Mouse (Mus musculus): ENCODE measurements around the gene Hspa4l.

The Hspa4l gene

DNA sequence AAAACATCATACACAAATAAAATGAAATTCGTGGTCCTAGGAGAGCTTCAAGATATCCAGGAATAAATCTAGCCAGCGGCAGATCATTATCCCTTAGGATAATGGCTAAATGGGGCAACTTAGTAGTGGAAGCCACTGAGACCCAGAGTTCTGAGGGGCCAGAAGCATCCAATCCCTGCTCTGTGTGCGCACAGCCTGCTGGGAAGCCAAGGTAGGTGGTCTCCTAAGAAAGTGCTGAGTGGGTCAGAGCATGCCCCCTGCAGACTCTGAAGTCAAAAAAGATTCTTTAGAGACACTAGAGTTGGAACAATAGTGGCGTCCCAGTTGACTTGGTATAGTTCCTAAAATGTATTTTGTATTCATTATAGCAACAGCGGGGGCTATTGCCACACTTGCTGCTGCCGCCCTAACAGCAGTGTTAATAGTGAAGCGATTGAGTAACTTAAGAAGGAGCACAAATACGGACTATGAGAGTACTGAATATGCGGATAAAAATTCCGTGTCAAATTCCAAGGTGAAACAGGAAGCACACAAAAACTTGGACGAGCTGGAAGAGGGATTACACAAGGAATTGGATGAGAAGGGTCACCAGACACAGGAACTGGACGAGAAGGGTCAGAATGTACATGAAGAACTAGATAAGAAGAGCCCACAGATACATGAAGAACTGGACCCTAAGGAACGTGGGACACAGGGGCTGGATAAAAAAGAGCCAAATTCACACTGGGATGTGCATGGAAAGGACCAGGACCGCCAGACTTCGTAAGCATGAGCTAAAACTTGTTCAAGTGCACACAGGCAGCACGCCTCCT lies at the start of gene Hspa4l:
Hspa4l (plus strand) TSS at position 472 of the 812 bp plus-strand sequence.
- DNase-seq (ENCODE audit: low spot score) = no peak

DNA sequence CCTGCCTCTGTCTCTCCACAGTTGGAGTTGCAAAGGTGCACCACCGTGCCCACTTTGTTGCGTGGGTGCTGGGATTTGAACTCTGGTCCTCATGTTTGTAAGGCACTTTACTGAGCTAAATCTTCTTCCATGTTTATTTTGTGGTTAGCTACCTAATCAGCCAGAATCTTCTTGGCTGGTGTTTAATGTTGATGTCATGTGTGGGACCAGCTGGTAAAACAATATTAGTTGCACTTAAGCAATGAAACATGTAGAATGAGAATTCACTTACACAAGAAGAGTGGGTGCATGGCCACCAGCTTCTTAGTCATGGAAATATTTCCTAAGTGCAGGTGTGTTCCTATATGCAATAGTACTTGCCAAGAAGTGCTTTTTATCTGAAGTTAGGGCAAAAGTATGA lies 49.1 kb upstream of the Hspa4l start:
- DNase-seq (ENCODE audit: low spot score) = no peak

DNA sequence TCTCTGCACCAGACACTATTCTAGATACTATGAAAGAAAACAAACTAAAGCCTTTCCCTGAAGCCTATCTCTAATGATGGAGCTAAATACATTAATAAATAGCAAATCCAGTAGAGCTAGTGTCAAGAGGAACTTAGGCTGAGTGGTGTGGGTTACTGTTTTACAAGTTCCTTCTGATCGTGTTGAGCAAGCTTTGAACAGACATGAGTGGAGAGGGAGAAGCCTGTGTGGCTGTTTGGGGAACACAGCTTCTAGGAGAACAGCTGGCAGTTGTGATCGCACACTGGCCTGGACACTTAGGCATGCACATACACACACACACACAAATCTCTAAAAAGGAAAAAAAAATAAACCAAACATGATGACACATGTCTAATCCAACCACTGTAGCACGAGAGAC lies 45.5 kb upstream of the Hspa4l start:
- DNase-seq (ENCODE audit: low spot score) = no peak

DNA sequence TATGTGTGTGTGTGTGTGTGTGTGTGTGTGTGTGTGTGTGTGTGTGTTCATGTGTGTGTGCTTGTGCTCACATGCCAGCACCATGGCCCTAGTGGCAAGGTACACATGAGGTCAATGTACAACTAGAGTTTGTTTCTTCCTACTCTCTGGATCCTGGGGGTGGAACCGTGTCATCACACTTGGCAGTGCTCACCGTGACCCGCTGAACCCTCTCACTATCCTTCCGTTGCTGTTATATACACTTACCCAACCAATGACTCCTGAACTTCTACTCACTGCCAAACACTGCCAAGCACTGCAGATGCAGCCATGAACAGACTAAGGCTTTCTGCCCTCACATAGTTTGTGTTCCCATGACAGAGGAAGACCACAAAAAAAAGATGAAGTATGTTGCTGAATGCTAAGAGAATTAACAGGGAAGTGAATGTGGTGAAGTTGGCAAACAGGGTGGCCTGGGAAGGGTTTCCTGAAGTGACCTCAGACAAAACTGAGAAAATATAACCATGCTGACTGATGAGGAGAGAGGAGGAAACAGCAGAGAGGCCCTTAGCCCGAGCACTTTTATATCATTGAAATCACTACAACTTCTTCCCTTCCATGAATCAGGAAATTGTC lies 39.4 kb upstream of the Hspa4l start:
- DNase-seq (ENCODE audit: low spot score) = no peak

DNA sequence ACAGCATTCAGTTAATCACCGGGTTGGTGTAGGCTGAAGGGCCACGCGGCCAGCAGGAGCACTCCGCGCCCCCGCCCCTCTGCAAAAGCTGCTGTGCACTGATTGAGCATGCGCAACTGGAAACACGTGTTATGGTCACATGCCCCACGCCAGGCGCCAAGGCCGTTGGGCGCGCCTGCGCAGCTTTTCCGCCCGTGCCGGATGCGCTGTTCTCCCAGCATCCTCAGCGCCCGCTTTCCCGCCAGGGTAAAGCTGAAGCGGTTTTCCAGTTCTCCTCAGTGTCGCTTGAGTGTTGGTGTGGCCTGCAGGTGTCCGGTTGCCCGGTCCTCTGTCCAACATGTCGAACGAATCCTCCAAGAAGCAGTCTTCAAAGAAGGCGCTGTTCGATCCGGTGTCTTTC lies 35.6 kb upstream of the Hspa4l start, which contains the start of gene Slc25a31:
Slc25a31 (plus strand) TSS at position 201 of the 400 bp plus-strand sequence.
- no peak for DNase-seq (ENCODE audit: low spot score)

DNA sequence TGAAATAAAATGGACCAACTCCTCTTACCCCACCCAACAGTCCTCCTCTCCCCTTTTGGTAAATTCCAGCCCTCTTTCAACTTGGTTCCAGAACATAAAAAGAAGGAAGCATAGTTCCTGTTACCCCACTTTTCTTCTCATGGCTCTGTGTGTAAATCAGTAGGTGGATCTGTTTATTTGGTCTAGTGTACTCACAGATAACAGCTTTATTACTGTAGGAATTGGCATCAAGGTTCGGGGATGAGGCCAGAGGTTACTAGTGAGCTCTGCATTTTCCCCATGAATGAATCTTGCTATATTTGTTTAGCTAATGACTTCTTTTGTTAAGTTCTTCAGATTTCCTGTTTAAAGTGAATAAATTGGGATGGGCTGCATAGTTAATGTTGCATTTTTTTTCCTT lies 28.2 kb upstream of the Hspa4l start:
- DNase-seq (ENCODE audit: low spot score) = no peak

DNA sequence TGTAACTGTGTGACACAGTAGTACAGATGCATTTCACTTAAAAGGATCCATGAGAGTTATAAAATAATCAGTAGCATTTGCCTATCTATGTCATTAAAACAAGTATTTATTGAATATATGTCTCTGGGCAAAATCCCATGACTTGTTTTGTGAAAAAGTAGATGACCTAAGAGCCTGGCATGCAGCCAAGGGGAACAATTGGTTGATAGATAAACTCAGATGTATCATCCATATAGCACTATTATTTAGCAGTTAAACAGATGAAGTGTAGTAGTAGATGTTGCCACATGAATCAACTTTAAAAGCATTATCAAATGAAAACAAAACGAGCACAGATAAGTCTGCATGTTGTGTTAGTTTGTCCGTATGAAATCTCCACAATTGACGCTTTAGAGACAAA lies 25.3 kb upstream of the Hspa4l start:
- DNase-seq (ENCODE audit: low spot score) = no peak

DNA sequence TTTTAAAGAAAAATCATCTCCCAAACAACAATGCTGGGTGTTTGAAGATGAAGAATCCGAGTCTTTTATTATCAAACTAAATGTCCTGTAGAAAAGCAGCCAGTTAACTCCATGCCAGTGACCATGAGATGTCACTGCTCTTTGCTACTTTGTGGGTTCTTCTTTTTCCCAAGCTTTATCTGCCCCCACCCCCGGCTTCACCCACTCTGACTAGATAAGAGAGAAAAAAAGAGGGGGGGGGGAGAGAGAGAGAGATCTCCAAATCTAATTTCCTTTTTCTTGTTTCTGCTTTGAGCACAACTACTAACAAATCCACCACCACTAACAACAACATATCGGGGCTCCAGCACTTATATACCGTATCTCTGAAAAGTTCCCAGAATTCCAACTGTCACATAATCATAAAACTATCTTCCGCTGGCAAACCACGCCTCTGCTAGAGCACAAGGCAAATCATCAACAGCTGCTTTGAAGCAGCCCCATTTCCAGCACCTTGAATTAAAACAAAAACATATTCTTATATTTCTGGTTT lies 5.8 kb upstream of the Hspa4l start:
- no peak for DNase-seq (ENCODE audit: low spot score)

DNA sequence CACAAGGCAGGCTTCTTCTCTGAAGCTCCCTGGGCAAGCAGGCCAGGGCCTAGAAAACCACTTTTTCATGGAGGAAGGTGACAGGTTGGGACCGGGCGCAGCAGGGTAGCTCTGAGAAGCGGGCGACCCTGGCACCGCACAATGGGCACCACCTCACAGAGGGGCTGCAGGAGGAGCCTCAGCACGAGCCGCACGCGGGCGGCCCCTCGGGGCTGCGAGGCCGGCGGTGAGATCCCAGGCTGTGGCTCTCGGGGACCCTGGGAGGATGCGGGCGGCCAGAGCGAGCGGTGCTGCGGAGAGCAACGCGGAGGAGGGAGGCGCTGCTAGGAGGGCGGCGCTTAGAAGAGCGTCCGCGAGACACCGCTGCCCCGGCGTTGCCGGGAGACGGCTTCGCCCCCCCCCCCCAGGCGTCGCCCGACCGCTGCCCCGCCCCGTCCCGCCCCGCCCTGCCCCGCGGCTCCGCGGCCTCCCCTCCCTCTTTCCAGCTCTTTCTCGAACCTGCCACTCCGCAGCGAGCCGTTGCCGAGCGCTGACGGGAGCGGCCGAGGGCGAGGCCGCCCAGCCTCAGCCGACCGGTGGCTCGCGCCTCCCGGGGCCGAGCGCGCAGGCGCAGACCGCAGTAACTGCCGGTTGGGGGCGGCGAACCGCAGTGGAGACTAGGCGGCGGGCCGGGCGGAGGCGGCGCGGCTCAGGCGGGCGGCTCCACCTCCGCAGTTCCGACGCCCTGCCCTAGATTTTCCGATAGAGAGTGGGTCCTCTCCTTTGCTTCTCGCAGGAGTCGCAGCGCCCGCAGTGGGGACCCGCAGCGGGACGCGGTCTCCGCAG lies 753 bp downstream of the Hspa4l start:
- peak; percentile 90 for DNase-seq (ENCODE audit: low spot score)

DNA sequence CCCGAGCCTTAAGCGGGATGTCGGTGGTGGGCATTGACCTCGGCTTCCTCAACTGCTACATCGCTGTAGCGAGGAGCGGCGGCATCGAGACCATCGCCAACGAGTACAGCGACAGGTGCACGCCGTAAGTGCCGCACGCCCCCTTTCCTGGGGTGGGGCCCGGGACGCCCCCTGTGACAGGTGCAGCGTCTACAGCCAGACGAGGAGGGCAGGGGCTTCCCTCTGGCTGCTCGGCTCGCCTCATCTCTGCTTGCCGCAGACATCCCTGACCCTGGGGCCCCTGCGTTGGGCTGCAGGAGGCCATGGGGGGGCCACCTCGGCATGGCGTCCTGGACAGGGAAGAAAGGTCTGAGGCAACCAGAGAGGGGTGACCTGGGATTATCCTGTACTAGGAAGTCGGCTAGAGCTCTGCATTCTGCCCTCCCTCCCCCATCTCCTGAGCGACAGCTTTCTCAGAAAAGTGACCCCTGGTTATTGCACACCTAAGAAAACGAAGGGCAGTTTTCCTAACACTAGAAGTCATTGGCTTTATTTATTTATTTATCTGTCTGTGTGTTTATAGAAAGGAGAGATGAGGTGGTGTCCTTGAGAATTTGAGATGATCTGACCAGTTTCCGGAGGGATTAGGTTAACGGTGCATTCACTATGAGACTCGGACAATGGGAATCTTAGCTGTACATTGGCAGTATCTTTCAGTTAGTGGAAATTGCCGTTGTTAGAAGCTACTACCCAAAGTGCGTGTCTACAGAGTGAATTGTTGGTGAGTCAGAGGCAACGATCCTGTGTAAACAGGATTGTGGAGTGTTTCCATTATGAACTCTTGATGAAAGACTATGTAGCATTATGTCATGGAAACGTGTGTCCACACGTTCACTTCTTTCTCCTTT lies 1.6 kb downstream of the Hspa4l start:
- DNase-seq (ENCODE audit: low spot score) = peak; percentile 9

DNA sequence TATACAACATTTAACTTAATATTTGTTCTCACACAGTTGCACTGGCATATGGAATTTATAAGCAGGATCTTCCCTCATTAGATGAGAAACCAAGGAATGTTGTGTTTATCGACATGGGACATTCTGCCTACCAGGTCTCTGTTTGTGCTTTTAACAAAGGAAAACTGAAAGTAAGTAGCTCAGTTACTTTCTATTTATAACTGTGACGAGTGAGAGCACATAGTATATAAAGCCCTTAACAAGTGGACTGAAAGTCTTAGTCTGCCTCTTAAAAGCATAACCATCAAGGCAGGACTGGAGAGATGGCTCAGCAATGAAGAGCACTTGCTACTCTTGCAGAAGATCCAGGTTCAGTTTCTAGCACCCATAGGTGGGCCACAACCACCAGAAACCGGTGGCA lies 16.5 kb downstream of the Hspa4l start:
- DNase-seq (ENCODE audit: low spot score) = no peak

DNA sequence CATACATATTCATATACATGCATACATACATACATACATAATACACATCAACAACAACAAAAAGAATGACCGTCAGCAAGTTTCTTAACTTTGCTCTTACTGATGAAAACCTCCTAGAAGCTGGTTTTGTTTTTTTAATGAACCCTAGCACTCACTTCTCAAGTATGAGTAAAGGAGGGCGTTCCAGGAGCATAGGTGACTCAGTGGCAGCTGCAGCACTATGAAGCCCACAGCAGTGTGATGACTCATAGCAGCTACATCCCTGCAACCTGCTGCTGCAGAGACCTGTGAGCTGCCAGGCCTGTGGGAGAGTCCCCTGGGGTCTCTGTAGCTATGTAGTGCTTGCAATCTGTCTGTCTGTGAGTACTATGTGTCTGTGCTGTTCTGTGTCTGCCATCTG lies 17.0 kb downstream of the Hspa4l start:
- no peak for DNase-seq (ENCODE audit: low spot score)

DNA sequence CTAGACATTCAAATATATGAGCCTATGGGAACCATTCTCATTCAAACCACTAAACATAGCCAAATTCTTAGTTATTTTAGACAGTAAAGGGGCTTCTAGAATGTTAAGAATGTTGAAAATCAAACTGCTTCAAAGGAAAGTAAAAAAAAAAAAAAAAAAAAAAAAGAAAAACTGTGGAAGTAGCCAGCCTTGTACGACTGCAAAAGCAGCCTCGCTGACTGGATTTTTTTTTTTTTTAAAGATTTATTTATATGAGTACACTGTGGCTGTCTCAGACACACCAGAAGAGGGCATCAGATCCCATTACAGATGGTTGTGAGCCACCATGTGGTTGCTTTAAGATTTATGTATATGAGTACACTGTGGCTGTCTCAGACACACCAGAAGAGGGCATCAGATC lies 49.5 kb downstream of the Hspa4l start:
- no peak for DNase-seq (ENCODE audit: low spot score)

DNA sequence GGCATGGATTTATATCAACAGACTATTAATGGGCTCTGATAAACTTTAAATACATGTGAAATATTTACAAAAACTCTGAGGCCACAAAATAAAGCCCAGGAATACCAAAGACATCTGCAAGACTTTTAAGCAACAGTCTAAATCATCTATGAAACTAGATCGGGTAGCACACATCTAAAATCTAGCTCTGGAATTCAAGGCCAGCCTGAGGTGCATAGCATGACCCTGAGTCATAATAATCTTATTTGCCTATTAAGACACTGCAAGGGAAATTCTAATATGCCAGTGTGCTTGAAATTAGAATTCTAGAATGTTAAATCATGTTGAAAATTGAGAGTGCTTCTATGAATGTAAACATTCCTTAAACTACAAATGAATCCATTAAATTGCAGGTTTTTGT lies 53.8 kb downstream of the Hspa4l start:
- no peak for DNase-seq (ENCODE audit: low spot score)

DNA sequence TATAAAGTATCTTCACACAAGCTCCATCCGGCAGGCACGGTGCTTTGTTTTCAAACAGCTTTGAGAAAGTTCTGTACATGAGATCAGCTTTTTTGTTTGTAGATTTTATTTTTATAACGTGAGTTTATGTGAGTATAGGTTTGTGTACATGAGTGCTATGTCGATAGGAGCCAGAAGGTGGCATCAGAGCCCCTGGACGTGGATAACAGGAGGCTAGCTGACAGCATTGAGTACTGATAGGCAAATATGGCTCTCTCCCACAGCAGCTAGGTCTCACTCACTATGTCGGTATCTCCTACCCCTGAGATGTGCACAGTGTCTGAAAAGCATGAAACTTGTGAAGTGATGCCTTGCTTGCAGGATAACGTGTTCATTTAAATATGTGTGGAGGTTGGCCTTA lies 54.2 kb downstream of the Hspa4l start:
- DNase-seq (ENCODE audit: low spot score) = peak; percentile 27

DNA sequence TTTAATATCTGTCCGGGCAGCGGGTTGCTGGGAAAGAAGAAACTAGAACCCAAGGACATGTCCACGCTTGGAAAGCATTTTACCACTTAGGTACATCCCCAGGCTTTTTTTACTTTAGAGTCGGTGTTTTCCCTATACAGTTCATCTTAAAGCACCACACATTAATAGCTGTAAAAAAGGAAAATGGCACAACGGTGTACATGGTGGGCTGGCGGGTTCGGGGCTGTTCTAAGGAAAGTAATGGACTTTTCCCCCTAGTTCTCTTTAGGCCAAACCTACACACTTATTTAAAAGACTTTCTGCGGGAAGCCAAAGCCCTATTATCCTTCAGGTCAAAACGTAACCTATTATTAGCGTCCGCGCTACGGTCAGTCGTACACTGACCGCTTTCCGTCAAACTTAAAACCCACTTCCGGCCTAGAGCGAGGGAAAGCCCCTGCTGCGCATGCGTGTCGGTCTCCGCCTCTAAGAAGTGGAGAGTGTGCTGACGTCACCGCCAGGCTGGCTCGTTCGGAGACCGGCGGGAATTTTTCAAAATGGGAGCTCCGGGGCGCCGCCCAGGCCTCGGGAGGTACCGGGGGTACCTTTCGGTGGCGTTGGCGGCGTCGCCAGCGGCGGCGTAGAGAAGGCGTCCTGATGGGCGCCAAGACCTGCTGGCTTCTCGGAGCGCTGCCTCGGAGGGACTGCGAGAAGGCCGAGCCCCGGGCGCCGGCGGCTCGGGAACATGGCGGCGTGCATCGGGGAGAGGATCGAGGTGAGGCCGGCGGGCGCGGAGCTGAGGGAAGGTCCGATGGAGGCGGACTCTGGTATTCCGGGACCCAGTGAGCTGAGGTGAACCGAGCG lies 55.5 kb downstream of the Hspa4l start, which contains the start of gene Plk4:
Plk4 (plus strand) TSS at position 490 of the 843 bp plus-strand sequence.
- DNase-seq (ENCODE audit: low spot score) = peak; percentile 94

DNA sequence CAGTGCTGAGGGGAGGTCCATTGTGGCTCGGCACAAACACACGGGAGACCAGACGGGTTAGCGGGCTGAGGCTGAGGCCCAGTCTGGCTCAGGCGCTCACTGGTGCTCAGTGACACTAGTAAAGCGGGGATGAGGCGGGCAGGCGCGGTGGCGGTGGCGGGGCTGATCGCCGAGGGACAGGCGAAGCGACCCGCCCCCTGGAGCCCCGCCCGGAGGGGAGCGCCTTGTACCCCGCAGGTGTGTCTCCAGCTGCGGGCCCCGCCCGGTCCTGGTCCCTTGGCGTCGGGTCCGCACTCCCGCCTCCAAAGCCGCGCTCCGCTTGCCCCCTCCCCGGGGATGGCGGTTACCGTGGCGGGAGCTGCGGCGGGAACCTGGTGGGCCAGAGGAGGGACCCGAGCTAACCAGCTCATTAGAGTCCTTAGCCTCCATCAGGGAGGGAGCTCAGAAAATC lies 56.1 kb downstream of the Hspa4l start:
- peak; percentile 80 for DNase-seq (ENCODE audit: low spot score)

DNA sequence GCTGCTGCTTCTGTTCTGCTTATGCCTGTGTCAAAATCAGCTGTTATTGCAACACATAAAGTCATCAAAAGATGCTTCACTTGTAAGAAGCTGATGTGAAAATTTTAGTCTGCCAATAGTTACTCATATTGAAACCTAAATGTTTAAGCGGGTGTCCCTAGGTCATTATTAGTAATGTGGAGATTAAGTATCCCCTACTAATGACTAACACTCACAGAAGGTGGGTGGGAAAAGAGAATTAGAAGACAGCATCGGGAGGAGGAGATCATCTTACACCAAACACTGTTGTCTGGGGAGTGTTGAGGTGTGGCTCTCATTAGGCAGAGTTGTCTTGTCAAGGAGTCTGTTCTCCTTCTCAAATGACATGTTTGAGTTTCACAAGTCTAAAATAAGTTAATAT lies 62.6 kb downstream of the Hspa4l start:
- no peak for DNase-seq (ENCODE audit: low spot score)

DNA sequence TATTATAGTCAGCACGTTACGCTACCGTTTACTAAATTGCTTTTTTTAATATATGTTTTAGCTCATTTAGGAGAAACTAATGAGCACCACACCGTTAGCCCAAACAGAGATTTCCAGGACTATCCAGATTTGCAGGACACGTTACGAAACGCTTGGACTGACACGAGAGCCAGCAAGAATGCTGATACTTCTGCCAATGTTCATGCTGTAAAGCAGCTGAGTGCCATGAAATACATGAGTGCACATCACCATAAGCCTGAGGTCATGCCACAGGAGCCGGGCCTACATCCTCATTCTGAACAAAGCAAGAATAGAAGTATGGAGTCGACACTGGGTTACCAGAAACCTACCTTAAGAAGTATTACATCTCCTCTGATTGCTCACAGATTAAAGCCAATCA lies 64.4 kb downstream of the Hspa4l start:
- DNase-seq (ENCODE audit: low spot score) = no peak

DNA sequence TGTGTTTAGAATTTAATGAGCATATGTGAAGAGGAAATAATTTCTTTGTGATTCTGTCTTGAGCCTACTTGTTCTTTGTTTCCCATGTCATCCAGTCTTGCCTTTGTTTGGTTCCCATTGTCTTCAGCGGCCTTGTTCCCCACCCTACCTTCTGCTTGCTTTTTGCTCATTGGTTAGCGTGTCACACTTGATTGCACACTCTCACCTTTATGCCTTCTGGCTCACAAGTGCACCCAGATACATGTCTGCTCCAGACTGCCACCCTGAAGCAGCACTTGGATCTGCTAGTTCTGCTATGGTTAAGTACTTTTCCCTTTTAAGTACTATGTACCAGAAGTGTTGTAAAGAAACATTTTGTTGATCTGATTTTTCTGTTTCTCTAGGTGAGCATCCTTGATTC lies 65.6 kb downstream of the Hspa4l start:
- DNase-seq (ENCODE audit: low spot score) = no peak
